Mouse (Mus musculus) intestine, embryonic 15.5 days (tissue): ENCODE measurements around the gene Setd1b. TPM values are rescaled to one million over a fixed set of nuclear protein-coding genes. Genes with fewer than 3 reads are reported as not detected.

ENCODE experiments used
- ATAC-seq: fragments of 200-750 bp; cut with Nextera tagmentation; 2 replicates; pipeline ENCODE4 v1.8.0; 2017; ENCODE audit warnings: moderate TSS enrichment, moderate library complexity
- H3K27ac ChIP-seq: fragments of 300-500 bp; sonication (generic); 2 replicates; pipeline ENCODE4 v1.5.1; 2015; ENCODE audit warnings: mild to moderate bottlenecking, inconsistent platforms
- H3K27me3 ChIP-seq: fragments of 300-500 bp; sonication (generic); replicated peaks from 2 replicates; pipeline ENCODE4 v1.6.1; 2015; ENCODE audit warnings: inconsistent platforms
- H3K36me3 ChIP-seq: fragments of 300-500 bp; sonication (generic); 2 replicates; pipeline ENCODE4 v1.6.1; 2015; ENCODE audit warnings: inconsistent platforms
- H3K4me1 ChIP-seq: fragments of 300-500 bp; sonication (generic); replicated peaks from 2 replicates; pipeline ENCODE4 v1.6.1; 2015; ENCODE audit warnings: inconsistent platforms
- H3K4me2 ChIP-seq: fragments of 300-500 bp; sonication (generic); replicated peaks from 2 replicates; pipeline ENCODE4 v1.6.1; 2015; ENCODE audit warnings: mild to moderate bottlenecking, inconsistent platforms
- H3K4me3 ChIP-seq: fragments of 300-500 bp; sonication (generic); replicated peaks from 2 replicates; pipeline ENCODE4 v1.5.1; 2015; ENCODE audit warnings: inconsistent platforms
- H3K9ac ChIP-seq: fragments of 300-500 bp; sonication (generic); 2 replicates; pipeline ENCODE4 v1.6.1; 2015; ENCODE audit warnings: inconsistent platforms
- H3K9me3 ChIP-seq: fragments of 300-500 bp; sonication (generic); 2 replicates; pipeline ENCODE4 v1.6.1; 2016; ENCODE audit warnings: inconsistent platforms
- WGBS: fragments of 180-500 bp; shearing (Covaris S2); methylation state at CpG from one replicate; pipeline ENCODE4 v1.1.7; 2015; 5-methylcytosine and 5-hydroxymethylcytosine counted together
- polyA plus RNA-seq: library from polyadenylated mRNA; unstranded; fragments of >200 nt; fragmentation: Nextera tagmentation; extraction: Ambion mirVana; gene quantifications from 2 replicates; pipeline ENCODE4 v1.2.1, GENCODE M21; 2015

Setd1b gene
- polyA plus RNA-seq, 1 experiment from 2014 or later: 7.6 TPM

- no peak for ATAC-seq
- H3K4me3 ChIP-seq: no peak overlapping the region
- H3K4me2 ChIP-seq: no peak overlapping the region
- no peak overlapping the region for H3K27ac ChIP-seq
- no peaks in the 10 kb centered on the region for H3K36me3 ChIP-seq
- H3K9me3 ChIP-seq: no peaks in the 10 kb centered on the region
- H3K4me1 ChIP-seq: 0 out of 2 replicates have a peak, but pooled peaks cover 2% of the 10 kb centered on the region
- no peaks in the 10 kb centered on the region for H3K27me3 ChIP-seq
- WGBS: 34% methylated on average over 7 of the region's 7 CpGs
- no peak overlapping the region for H3K9ac ChIP-seq
Observed at GRCm38 (mm10) chr5:123114924-123115323, 27.1 kb upstream of the Setd1b start.

- H3K9me3 ChIP-seq: no peaks in the 10 kb centered on the region
- H3K27ac ChIP-seq: no peak overlapping the region
- no peaks in the 10 kb centered on the region for H3K27me3 ChIP-seq
- no peak for ATAC-seq
- H3K4me3 ChIP-seq: no peak overlapping the region
- H3K9ac ChIP-seq: no peak overlapping the region
- no peaks in the 10 kb centered on the region for H3K36me3 ChIP-seq
- 61% methylated on average over 8 of the region's 8 CpGs for WGBS
- H3K4me2 ChIP-seq: no peak overlapping the region
- no peaks in the 10 kb centered on the region for H3K4me1 ChIP-seq
Observed at GRCm38 (mm10) chr5:123116080-123116479, 25.9 kb upstream of the Setd1b start.

GRCm38 (mm10) chr5:123117257-123117656, 24.7 kb upstream of the Setd1b start:
- Histone ChIP-seq H3K27me3 (no peaks in the 10 kb centered on the region), H3K9me3 (no peaks in the 10 kb centered on the region), H3K4me1 (no peaks in the 10 kb centered on the region), H3K4me3 (no peak overlapping the region), H3K9ac (no peak overlapping the region), H3K4me2 (no peak overlapping the region), H3K27ac (no peak overlapping the region), H3K36me3 (no peaks in the 10 kb centered on the region)
- ATAC-seq: peak; percentile 61
- WGBS: 18% methylated on average over 10 of the region's 10 CpGs

GRCm38 (mm10) chr5:123117773-123118172, 24.2 kb upstream of the Setd1b start:
- no peak for ATAC-seq

GRCm38 (mm10) chr5:123118826-123119225, 23.2 kb upstream of the Setd1b start:
- no peak for ATAC-seq
- H3K27ac ChIP-seq: no peak overlapping the region
- 73% methylated on average over 10 of the region's 10 CpGs for WGBS
- H3K4me2 ChIP-seq: no peak overlapping the region
- no peaks in the 10 kb centered on the region for H3K27me3 ChIP-seq
- H3K4me3 ChIP-seq: no peak overlapping the region
- H3K4me1 ChIP-seq: no peaks in the 10 kb centered on the region
- no peaks in the 10 kb centered on the region for H3K9me3 ChIP-seq
- no peaks in the 10 kb centered on the region for H3K36me3 ChIP-seq
- no peak overlapping the region for H3K9ac ChIP-seq

More at GRCm38 (mm10) chr5:123117773-123118172, 24.2 kb upstream of the Setd1b start:
- Histone ChIP-seq H3K9ac (no peak overlapping the region), H3K4me1 (no peaks in the 10 kb centered on the region), H3K4me3 (no peak overlapping the region), H3K4me2 (no peak overlapping the region), H3K36me3 (no peaks in the 10 kb centered on the region), H3K9me3 (no peaks in the 10 kb centered on the region), H3K27me3 (no peaks in the 10 kb centered on the region), H3K27ac (no peak overlapping the region)
- 84% methylated on average over 8 of the region's 8 CpGs for WGBS

- Histone ChIP-seq H3K4me1 (no peaks in the 10 kb centered on the region), H3K36me3 (no peaks in the 10 kb centered on the region), H3K4me2 (no peak overlapping the region), H3K27me3 (no peaks in the 10 kb centered on the region), H3K9ac (no peak overlapping the region), H3K9me3 (no peaks in the 10 kb centered on the region), H3K4me3 (no peak overlapping the region), H3K27ac (no peak overlapping the region)
- no peak for ATAC-seq
- 68% methylated on average over 7 of the region's 7 CpGs for WGBS
Observed at GRCm38 (mm10) chr5:123120624-123121215, 21.3 kb upstream of the Setd1b start.

- H3K9me3 ChIP-seq: no peaks in the 10 kb centered on the region
- ATAC-seq: no peak
- no peaks in the 10 kb centered on the region for H3K36me3 ChIP-seq
- no peaks in the 10 kb centered on the region for H3K4me1 ChIP-seq
- no peak overlapping the region for H3K9ac ChIP-seq
- no peak overlapping the region for H3K27ac ChIP-seq
- H3K4me3 ChIP-seq: no peak overlapping the region
- WGBS: 88% methylated on average over 4 of the region's 4 CpGs
- H3K4me2 ChIP-seq: no peak overlapping the region
- no peaks in the 10 kb centered on the region for H3K27me3 ChIP-seq
Observed at GRCm38 (mm10) chr5:123122181-123122580, 19.8 kb upstream of the Setd1b start.

GRCm38 (mm10) chr5:123125105-123125504, 16.9 kb upstream of the Setd1b start:
- no peak overlapping the region for H3K27ac ChIP-seq
- H3K4me2 ChIP-seq: no peak overlapping the region
- H3K27me3 ChIP-seq: no peaks in the 10 kb centered on the region
- H3K4me3 ChIP-seq: no peak overlapping the region
- 76% methylated on average over 6 of the region's 6 CpGs for WGBS
- H3K36me3 ChIP-seq: no peaks in the 10 kb centered on the region
- no peak overlapping the region for H3K9ac ChIP-seq
- no peaks in the 10 kb centered on the region for H3K4me1 ChIP-seq
- ATAC-seq: no peak
- H3K9me3 ChIP-seq: no peaks in the 10 kb centered on the region

GRCm38 (mm10) chr5:123125638-123126406, 16.2 kb upstream of the Setd1b start:
- no peaks in the 10 kb centered on the region for H3K36me3 ChIP-seq
- WGBS: 73% methylated on average over 18 of the region's 18 CpGs
- H3K27me3 ChIP-seq: no peaks in the 10 kb centered on the region
- H3K9me3 ChIP-seq: no peaks in the 10 kb centered on the region
- no peak overlapping the region for H3K4me3 ChIP-seq
- H3K9ac ChIP-seq: no peak overlapping the region
- no peaks in the 10 kb centered on the region for H3K4me1 ChIP-seq
- H3K27ac ChIP-seq: no peak overlapping the region
- ATAC-seq: no peak
- no peak overlapping the region for H3K4me2 ChIP-seq

- no peak overlapping the region for H3K9ac ChIP-seq
- H3K4me1 ChIP-seq: peaks cover 6% of the 10 kb centered on the region
- H3K27me3 ChIP-seq: no peaks in the 10 kb centered on the region
- no peaks in the 10 kb centered on the region for H3K9me3 ChIP-seq
- no peak overlapping the region for H3K4me2 ChIP-seq
- no peak overlapping the region for H3K4me3 ChIP-seq
- H3K36me3 ChIP-seq: no peaks in the 10 kb centered on the region
- no peak overlapping the region for H3K27ac ChIP-seq
- ATAC-seq: no peak
- WGBS: 84% methylated on average over 6 of the region's 6 CpGs
Observed at GRCm38 (mm10) chr5:123127031-123127430, 15.0 kb upstream of the Setd1b start.

- H3K36me3 ChIP-seq: no peaks in the 10 kb centered on the region
- H3K27me3 ChIP-seq: no peaks in the 10 kb centered on the region
- 72% methylated on average over 10 of the region's 10 CpGs for WGBS
- no peak overlapping the region for H3K27ac ChIP-seq
- no peak overlapping the region for H3K9ac ChIP-seq
- H3K9me3 ChIP-seq: no peaks in the 10 kb centered on the region
- H3K4me2 ChIP-seq: no peak overlapping the region
- H3K4me3 ChIP-seq: no peak overlapping the region
- ATAC-seq: no peak
- peaks cover 19% of the 10 kb centered on the region for H3K4me1 ChIP-seq
Observed at GRCm38 (mm10) chr5:123128426-123129169, 13.4 kb upstream of the Setd1b start.

- no peak for ATAC-seq
- Histone ChIP-seq H3K4me1 (peaks cover 26% of the 10 kb centered on the region), H3K9me3 (no peaks in the 10 kb centered on the region), H3K27ac (no peak overlapping the region), H3K36me3 (no peaks in the 10 kb centered on the region), H3K27me3 (no peaks in the 10 kb centered on the region), H3K4me2 (no peak overlapping the region), H3K4me3 (no peak overlapping the region), H3K9ac (no peak overlapping the region)
- WGBS: 82% methylated on average over 10 of the region's 10 CpGs
Observed at GRCm38 (mm10) chr5:123129170-123129757, 12.7 kb upstream of the Setd1b start.
